Mouse (Mus musculus) megakaryocyte-erythroid progenitor cell, adult 5-6 weeks (primary cell): Measurements from ENCODE around the gene Eml1. TPM values are rescaled to one million over a fixed set of nuclear protein-coding genes. Genes with fewer than 3 reads are reported as not detected.

Experiments
- ATAC-seq: replicated peaks from 2 replicates; pipeline ENCODE4 v1.8.0; 2016; ENCODE audit warnings: mild to moderate bottlenecking, inconsistent platforms; ENCODE audit not compliant: severe bottlenecking, poor library complexity, low FRiP score, low TSS enrichment
- total RNA-seq, 2 experiments: library from RNA; stranded (forward) in 1 of 2; stranded (reverse) in 1 of 2; fragments of 200-1000, 215-1000 nt in 1 of 2; fragments of >200 nt in 1 of 2; fragmentation: Nextera tagmentation in 1 of 2; gene quantifications; 2 replicates each; pipeline ENCODE4 v1.2.3; 2014 to 2017

The Eml1 gene
- total RNA-seq, 2 experiments from 2014 or later: not detected

GRCm38 (mm10) chr12:108368921-108369320 is 1.8 kb upstream of the Eml1 start:
- ATAC-seq: no peak

- ATAC-seq: no peak
These were observed 640 bp downstream of the Eml1 start for GRCm38 (mm10) chr12:108371429-108371765.

DNA sequence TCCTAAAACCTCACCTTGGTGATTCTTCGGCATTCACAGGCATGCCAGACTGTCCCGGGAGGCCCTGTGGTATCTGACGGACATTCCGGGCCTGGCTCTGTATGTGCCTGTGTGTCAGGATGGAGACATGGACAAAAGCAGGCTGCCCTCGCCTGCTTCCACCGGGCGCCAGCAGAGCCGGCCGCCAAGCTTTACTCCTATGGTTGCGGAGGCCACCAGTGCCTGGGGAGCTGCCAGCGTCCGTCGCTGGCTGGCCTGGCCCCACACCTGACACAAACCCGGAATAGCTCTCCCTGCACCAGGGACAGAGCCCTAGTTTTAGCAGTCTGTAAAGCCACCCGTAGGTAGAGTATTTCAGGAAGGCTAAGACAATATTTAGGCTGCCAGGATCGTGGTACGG is 1.5 kb downstream of the Eml1 start:
- ATAC-seq: no peak

GRCm38 (mm10) chr12:108373611-108374010 is 2.9 kb downstream of the Eml1 start:
- ATAC-seq: no peak

- no peak for ATAC-seq
These were observed 3.9 kb downstream of the Eml1 start for GRCm38 (mm10) chr12:108374689-108375088.

GRCm38 (mm10) chr12:108378379-108379133 is 7.8 kb downstream of the Eml1 start:
- no peak for ATAC-seq

DNA sequence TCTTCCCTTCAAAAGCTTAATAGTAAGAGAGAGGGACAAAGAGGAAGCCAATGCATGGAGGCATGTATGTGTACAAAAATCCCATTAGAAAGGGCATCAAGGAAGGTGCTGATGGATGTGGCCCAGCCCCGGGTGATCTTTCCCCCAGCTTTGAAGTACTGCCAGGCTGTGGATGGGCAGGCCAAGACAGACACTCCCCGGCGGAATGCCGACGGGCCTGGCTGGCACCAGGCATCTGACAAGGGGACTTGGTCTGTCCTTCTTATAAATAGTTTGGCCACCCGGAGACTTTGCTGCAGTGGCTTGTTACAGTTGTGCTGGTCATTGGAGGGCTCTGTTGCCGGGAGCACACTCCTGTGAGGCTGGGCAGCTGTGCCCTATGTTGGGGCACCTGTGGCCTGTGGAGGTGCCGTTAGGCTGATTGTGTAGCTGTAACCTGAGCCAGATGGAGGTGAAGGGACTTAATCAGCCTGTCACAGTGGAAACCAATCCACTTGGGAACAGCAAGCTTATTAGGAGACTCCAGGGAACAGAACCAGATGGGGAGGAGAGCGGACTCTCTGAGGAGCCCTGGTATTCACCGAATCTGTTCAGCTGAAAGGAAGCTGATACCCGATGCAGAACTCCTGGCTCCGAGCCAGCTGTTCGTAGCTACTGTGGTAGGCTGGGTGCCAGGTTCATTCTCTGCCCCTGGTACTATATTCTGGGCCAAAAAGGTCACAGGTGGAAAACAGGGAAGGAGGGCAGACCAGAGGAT is 15.9 kb downstream of the Eml1 start:
- no peak for ATAC-seq

DNA sequence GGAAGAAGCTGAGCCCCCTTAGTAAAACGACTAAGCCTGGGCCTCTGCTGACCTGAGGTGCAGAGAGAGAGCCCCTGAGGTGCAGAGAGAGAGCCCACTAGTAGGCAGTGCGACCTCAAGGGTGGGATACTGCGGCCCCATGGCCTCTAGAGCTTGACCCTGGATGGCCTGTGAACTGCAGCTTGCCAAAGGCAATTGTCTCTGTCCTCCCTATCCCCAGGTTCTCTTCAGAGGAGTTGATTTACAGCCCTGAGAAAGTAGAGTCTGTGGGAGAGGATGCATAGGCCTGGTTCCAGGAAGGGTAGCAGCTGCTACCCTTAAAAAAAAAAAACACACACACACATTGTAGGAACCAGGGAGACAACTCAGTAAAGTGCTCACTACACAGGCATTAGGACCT is 19.0 kb downstream of the Eml1 start:
- no peak for ATAC-seq

- ATAC-seq: no peak
These were observed 21.7 kb downstream of the Eml1 start for GRCm38 (mm10) chr12:108392254-108393044.

DNA sequence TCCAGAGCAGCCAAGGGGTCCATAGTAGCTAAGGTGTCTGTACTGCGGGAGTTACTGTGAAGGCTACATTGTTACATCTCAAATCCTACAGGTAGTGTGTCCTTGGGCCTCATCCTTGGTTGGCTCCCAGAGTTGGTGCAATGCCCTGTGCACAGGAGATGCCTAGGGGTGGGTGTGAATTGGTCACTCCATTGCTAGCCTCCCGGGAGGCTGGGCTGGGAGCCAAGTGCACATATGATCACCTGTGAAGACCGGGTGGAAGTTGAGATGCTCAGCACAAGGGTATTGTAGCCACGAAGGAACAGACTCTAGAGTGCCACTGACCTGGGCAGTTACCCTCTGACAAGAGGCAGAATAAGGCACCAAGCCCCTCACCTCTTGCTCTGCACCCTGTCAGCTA is 22.3 kb downstream of the Eml1 start:
- no peak for ATAC-seq

- ATAC-seq: no peak
These were observed 22.9 kb downstream of the Eml1 start for GRCm38 (mm10) chr12:108393637-108394036.

DNA sequence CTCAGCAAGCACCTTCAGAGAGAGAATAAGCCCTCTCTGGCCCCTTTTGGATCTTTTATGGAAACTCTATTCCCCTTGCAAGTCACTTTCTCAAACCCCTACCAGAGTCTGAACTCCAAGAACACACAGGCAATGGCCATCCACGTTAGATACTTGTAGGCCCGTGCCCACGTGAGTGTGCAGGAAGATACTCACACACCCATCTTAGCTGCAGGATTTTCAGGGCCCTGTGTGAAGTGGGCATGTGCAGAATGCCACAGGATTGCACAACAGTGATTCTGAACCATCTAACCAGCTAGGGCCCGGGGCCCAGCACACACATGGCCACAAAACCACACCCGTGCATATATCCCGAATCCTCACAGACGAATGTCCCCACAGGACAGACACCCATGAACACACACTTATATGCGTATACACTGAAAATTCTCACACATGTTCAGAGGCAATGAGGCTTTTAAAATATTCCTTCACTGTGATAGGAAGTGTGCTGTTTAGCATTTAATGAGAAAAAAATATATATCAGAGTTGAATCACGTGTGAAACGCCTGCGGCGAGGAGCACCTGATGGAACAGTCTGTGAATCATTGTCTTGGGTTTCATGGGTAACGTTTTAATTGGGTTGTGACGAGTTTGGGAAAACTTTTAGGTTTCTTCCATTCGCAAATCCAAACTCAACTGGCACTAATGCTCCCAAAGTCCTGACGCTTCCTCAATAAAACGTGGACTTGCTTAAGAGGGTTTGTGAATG is 24.0 kb downstream of the Eml1 start:
- ATAC-seq: no peak

- ATAC-seq: no peak
These were observed 24.5 kb downstream of the Eml1 start for GRCm38 (mm10) chr12:108395285-108395660.

GRCm38 (mm10) chr12:108396081-108396947 is 25.6 kb downstream of the Eml1 start:
- ATAC-seq: no peak

- no peak for ATAC-seq
These were observed 27.9 kb downstream of the Eml1 start for GRCm38 (mm10) chr12:108398681-108399080.

- no peak for ATAC-seq
These were observed 28.4 kb downstream of the Eml1 start for GRCm38 (mm10) chr12:108399191-108399590.

DNA sequence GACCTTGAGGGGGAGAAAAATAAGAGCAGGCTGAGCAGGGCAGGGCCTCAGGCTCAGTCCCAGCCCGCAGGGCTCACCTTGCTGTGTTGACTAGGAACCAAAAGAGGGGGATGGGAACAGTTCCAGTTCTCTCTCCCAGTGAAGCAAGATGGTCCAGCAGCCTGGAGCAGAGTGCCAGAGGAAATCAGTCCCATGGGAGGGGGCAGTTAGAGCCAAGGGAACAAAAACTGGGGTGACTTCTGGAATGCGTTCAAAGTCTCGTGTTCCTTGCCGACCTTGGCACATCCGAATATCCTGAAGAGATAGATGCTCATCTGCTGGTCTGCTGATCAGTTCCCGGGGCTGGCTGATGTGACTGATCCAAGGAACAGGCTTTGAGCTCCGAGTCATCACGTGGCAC is 30.2 kb downstream of the Eml1 start:
- ATAC-seq: no peak

- ATAC-seq: no peak
These were observed 33.2 kb downstream of the Eml1 start for GRCm38 (mm10) chr12:108403957-108404356.

- no peak for ATAC-seq
These were observed 38.3 kb downstream of the Eml1 start for GRCm38 (mm10) chr12:108409100-108409499.
